Comparison of ENCODE assay signal across 17 mouse cellular contexts in the genomic region with DNA sequence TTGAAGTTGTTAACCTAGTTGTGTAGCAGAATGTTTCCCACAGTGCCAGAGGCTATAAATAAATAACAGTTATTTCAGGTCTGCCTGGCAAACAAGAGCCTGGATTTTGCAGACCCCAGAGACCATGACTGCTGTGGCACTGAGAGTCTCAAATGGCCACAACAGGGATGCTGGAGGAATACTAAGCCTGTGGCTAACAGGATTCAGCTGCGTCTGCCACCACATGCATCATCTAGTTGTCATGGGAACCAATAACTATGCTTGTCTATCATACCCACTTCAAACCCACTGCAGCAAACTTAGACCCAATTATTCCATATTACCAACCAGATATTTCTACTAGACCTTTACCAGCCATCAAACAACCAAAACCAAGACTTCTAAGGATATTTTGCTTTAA.
DNase-seq lines count a peak whose midpoint lies in the region; ATAC-seq and TF ChIP-seq lines count a peak whose summit lies in the region.
"Had no signal": no experiment of that assay in that cellular context is flagged by ENCODE, and none has a peak within 500 bp of the region (broad histone marks: within the 10 kb centered on the region; RNA-seq: fewer than 3 reads in every experiment).

No protein-coding gene starts in this region.

- TF ChIP-seq CTCF in forebrain, postnatal 0 days (IDR thresholded peaks at IDR 0.05; ENCODE audit: low read depth): no peak

- no peak overlapping the region for H3K27ac ChIP-seq in forebrain, postnatal 0 days (ENCODE audit: low read depth, low read length)
- peak overlapping the region; percentile 7; the same call in 1 of the 2 replicates for H3K27ac ChIP-seq in midbrain, embryonic 12.5 days (replicated peaks)
- H3K27ac ChIP-seq: embryonic facial prominence, embryonic 15.5 days; intestine, embryonic 15.5 days; kidney, embryonic 15.5 days; limb, embryonic 10.5 days; liver, embryonic 12.5 days had no signal

- WGBS in forebrain, postnatal 0 days: 13% methylated on average over 1 of the region's 1 CpGs
- WGBS in midbrain, embryonic 12.5 days: 19% methylated on average over 1 of the region's 1 CpGs

- ATAC-seq in forebrain, postnatal 0 days: no peak; the same call in 1 of the 2 replicates
- peak; percentile 96 for ATAC-seq in midbrain, embryonic 12.5 days (ENCODE audit: low FRiP score, low read depth)
- ATAC-seq: intestine, embryonic 15.5 days; liver, embryonic 12.5 days had no signal

- no peaks in the 10 kb centered on the region for H3K4me1 ChIP-seq in forebrain, postnatal 0 days (ENCODE audit: insufficient read depth)
- 0 out of 2 replicates have a peak, but pooled peaks cover 5% of the 10 kb centered on the region for H3K4me1 ChIP-seq in midbrain, embryonic 12.5 days
- H3K4me1 ChIP-seq: embryonic facial prominence, embryonic 15.5 days; intestine, embryonic 15.5 days; kidney, embryonic 15.5 days; limb, embryonic 10.5 days; liver, embryonic 12.5 days had no signal

- H3K4me3 ChIP-seq in forebrain, postnatal 0 days (ENCODE audit: low read depth, low read length): no peak overlapping the region
- H3K4me3 ChIP-seq in midbrain, embryonic 12.5 days: no peak overlapping the region
- H3K4me3 ChIP-seq: embryonic facial prominence, embryonic 15.5 days; intestine, embryonic 15.5 days; kidney, embryonic 15.5 days; limb, embryonic 10.5 days; liver, embryonic 12.5 days had no signal

- no peaks in the 10 kb centered on the region for H3K36me3 ChIP-seq in forebrain, postnatal 0 days (ENCODE audit: insufficient read depth)
- H3K36me3 ChIP-seq in midbrain, embryonic 12.5 days: no peaks in the 10 kb centered on the region
- H3K36me3 ChIP-seq: embryonic facial prominence, embryonic 15.5 days; G1E; intestine, embryonic 15.5 days; kidney, embryonic 15.5 days; limb, embryonic 10.5 days; liver, embryonic 12.5 days had no signal

- peak; percentile 2 for DNase-seq in right cerebral cortex, postnatal 4 days
- DNase-seq in right cerebral cortex, adult 18-20 months: no peak
- peak; percentile 10 for DNase-seq in forebrain, postnatal 0 days
- no peak for DNase-seq in thymus, postnatal 14 days
- no peak for DNase-seq in testis, postnatal 10 days (ENCODE audit: low spot score)
- no peak for DNase-seq in layer of hippocampus, adult 8-10 months (ENCODE audit: low spot score in 2 of 2)
- DNase-seq: adrenal gland, adult 2 months; cerebellum, postnatal 14 days; heart, adult 11 months; heart, postnatal 14 days had no signal

- H3K9ac ChIP-seq in forebrain, postnatal 0 days: no peak overlapping the region
- no peak overlapping the region for H3K9ac ChIP-seq in midbrain, embryonic 12.5 days (replicated peaks)
- H3K9ac ChIP-seq: embryonic facial prominence, embryonic 15.5 days; intestine, embryonic 15.5 days; kidney, embryonic 15.5 days; liver, embryonic 12.5 days had no signal

- H3K27me3 ChIP-seq in forebrain, postnatal 0 days (ENCODE audit: insufficient read depth, low read length): no peaks in the 10 kb centered on the region
- no peaks in the 10 kb centered on the region for H3K27me3 ChIP-seq in midbrain, embryonic 12.5 days
- H3K27me3 ChIP-seq: embryonic facial prominence, embryonic 15.5 days; intestine, embryonic 15.5 days; kidney, embryonic 15.5 days; liver, embryonic 12.5 days had no signal

- H3K4me2 ChIP-seq in forebrain, postnatal 0 days (ENCODE audit: low read depth): no peak overlapping the region
- H3K4me2 ChIP-seq in midbrain, embryonic 12.5 days (replicated peaks): no peak overlapping the region
- H3K4me2 ChIP-seq: embryonic facial prominence, embryonic 15.5 days; intestine, embryonic 15.5 days; kidney, embryonic 15.5 days; liver, embryonic 12.5 days had no signal

- H3K9me3 ChIP-seq in forebrain, postnatal 0 days (ENCODE audit: low read length): no peaks in the 10 kb centered on the region
- no peaks in the 10 kb centered on the region for H3K9me3 ChIP-seq in midbrain, embryonic 12.5 days
- H3K9me3 ChIP-seq: embryonic facial prominence, embryonic 15.5 days; G1E; intestine, embryonic 15.5 days; kidney, embryonic 15.5 days; limb, embryonic 10.5 days; liver, embryonic 12.5 days had no signal

Comparison
In these comparisons a context has a peak if more than half of its experiments do, and no peak if none do; other contexts are left out.
1. DNase-seq: peak in right cerebral cortex, postnatal 4 days (single experiment) and forebrain, postnatal 0 days (single experiment); none in right cerebral cortex, adult 18-20 months (single experiment), thymus, postnatal 14 days (single experiment), testis, postnatal 10 days (single experiment) and layer of hippocampus, adult 8-10 months (0 of 2).